Mouse (Mus musculus) layer of hippocampus, postnatal 14 days (tissue): ENCODE data around the gene Agbl1. TPM values are rescaled to one million over a fixed set of nuclear protein-coding genes. Genes with fewer than 3 reads are reported as not detected.

ENCODE experiments used
- DNase-seq, 2 experiments: peaks; one replicate each; pipeline ENCODE4 v3.0.0; 2021 to 2022; ENCODE audit warnings: low spot score in 2 of 2, mixed read lengths in 1 of 2
- total RNA-seq, 2 experiments: library from RNA; stranded (reverse); gene quantifications; 2 replicates each; pipeline ENCODE4 v1.2.3; 2021

Agbl1 gene
- total RNA-seq, 2 experiments from 2014 or later, result 0.25 to 0.26 TPM

DNA sequence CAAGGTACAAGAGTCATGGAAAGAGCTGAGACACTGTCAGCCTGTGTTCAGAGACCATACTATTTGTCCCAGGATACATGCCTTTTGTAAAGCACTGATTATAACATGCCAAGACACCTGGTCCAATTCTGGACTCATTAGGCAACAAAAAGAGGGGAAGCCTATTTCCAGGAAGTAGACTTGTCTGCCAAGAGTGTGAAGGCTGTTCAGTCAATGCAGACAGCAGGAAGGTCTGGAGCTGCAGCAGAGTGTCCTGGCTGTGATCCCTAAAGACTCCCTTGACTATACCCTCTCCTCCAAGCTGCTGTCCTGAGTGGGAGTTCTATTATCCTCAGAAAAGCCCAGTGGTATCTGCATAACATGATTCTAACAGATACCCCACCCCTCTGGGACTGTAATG lies 689.2 kb downstream of the Agbl1 start:
- peak; percentile 1 to 3 for DNase-seq

DNA sequence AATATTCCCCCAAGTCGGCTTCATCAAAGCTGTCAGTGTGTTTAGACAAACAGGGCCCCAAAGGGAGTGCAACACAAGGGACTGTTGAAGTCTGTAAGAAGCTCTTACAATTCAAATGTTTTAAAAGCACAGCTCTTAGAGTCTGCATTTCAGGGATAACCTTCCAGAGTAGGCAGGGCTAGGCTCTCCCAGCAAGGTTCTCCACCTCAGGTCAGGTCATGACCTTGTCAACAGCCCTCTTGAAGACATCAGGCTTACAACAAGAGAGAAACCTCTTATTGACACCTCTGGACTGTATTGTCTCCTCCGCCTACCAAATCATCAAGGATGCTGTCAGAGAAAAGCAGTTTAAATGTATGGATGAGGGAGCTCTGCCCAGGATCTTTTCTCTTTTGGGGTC lies 692.0 kb downstream of the Agbl1 start:
- no peak for DNase-seq

DNA sequence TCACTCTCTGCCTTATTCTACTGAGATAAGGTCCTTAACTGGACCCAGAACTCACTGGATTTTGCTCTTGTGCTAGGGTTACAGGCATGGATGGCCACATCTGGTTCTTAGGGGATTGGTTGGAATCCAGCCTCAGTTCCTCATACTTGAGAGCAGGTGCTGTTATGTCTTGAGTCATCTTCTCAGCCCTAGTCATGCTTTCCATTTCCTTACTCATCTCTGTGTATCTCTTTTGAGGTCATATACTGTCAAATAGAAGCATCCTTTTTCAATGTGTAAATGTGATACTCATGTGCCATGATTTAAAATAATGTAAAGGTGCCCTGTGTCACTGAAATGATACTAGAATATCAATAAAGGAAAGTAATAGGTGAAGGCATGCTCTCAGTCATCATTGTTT lies 705.5 kb downstream of the Agbl1 start:
- DNase-seq, result no peak

DNA sequence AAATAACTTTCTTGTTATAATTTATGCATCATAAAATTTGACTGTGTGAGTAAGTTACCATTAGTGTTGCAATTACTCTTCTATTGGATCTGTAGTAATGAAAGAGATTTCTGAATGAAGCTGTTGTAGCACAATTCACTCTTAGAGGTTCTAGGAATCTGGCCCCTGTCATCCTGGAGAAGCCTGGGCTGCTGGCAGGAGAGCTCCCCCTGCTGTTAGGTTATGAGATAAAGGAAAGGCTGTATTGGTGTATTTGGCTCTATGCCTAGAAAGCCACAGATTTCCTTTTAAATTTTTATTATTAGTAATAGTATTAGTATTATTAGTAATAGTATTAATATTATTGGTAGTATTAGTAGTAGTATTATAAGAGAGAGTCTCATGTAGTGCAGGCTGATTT lies 711.8 kb downstream of the Agbl1 start:
- peak in 1 of 2 experiments; percentile 48 for DNase-seq

DNA sequence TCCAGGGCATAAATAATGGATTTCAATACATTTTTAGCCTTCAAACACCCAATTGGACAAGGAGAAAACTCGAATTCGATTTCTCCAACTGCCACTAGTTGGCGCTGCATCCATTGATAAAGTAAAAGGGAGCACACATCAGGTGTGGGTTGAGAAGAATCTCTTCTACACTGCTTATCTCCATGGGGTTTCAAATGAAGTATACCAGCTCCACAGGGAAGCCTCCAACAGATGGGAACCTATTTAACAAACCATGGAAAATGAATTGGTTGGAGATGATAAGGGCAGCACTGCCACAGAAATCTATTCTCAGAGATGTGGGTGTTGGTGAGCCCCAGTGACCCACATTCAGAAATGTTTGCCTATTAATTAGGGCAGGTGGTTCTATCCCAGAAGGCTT lies 741.6 kb downstream of the Agbl1 start:
- no peak for DNase-seq

DNA sequence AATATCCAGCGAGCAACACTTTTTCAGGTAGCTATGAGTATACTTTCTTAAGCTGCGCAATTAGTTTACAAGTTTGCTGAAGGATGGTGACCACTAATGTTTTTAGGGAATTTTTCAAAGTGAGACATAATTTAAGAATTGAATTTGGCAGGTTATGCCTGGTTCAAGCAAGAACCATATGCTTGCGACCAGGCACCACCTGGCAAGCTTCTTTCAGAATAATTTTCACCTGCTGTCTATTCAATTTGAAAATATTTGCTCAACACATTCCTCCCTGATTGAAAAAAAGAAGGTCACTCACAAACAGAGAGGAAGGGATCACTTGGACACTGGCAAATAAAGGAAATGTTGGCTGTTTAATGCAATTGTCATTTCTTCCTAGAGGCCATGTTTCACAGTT lies 779.9 kb downstream of the Agbl1 start:
- no peak for DNase-seq

DNA sequence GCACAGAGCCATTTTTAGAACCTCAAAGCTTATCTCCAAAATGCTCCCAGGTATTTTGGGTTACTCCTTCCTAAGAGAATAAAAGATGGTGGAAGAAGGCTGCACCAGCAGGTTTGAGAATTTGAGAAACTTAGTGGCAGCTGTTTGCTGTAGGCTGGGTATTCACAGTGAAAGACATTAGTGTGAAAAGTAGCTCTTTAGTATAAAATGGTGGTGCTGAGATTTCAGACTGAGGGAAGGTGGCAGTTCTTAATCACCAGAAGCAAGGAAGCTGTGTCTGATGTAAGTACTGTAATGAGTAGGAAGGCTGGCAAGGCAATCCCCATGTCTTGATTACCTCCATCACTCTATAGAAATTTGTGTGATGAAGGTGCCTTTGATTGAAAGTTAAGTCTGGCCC lies 799.3 kb downstream of the Agbl1 start:
- no peak for DNase-seq

DNA sequence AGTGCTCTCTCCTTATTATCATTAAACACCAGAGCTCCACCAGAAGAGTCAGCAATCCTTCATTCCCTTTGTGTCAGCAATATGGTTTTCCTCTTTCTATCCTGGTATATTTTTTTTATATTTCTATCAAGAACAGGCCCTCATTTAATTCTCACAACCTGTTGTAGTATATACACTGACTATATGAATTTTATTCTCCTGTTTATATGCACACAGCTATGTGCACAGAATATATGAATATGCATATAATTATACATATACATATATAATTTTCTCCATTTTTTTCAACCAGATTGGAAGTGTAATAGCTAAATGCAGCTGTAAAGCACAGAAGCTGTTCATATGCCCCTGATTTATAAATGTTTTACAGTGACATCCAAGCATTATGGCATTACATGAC lies 846.3 kb downstream of the Agbl1 start:
- no peak for DNase-seq

DNA sequence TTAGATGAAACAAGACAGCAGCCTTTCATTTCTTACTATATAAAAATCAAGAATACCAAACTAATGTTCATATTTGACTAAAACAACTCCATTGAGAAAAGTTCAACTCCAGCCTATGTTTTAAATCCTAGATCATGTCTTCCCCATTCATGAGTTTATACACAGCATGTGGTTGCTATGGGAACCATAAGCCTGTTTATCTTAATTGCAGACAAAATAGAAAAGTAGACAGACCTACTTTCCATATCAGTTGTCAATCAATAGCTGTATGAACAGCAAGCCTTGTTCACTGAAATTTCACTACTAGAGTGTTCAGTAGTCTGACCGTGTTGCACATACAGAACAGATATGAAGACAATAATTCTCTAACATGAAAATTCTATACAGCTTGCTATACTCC lies 857.6 kb downstream of the Agbl1 start:
- DNase-seq, result no peak

DNA sequence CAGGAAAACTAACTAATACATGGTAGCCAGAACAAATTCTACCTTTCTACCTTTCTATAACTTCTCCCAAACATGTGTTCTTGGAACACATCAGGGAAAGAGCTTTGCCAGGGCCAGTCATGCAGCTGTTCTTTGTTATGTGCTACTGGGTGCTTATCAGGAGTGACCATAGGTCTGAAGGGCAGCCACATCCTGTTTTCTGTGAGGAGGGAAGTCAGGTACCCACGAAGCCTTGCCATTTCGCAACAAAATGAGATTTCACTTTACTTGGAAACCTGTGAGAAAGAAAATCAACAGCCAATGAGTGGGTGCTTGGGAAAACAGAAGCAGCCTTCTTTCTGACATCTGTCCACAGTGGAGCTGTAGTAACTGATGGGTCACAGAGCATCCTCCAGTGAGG lies 865.5 kb downstream of the Agbl1 start:
- no peak for DNase-seq

DNA sequence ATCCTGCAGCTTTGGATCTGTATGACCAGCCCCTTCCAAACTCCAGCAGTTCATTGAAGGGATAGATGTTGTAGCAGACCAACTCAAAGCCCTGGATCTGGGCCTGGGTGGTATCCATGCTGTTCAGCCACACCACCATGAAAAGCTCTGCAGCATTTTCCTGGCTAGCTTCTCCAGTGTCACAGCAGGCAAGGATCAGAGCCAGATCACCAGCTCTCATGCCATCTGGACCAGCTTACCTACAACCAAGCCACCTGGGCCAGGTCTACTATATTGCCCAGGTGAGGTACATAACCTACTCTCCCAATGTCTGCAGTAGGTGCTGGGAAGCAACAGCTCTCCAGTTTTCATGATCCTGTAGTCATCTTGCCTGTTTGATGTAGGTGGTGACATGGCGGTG lies 884.3 kb downstream of the Agbl1 start:
- DNase-seq, result no peak

DNA sequence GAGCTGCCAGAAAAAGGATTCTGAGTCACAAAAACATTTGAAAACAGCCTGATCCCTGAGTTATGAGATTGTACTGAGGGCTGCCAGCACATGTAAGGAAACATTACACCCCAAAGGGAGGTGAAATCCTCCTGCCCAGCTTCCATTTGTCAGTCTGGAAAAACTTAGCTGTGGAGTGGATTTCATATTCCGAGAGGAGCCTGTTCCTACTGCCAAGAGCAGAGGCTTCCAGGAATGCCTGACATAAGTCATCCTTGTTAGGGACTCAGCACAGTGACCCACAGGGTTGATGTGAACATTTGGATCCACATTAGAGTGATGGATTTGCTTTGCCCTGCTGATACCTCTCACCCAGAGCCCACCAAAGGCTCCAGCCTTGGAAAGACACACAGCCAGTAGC lies 899.4 kb downstream of the Agbl1 start:
- DNase-seq, result peak; percentile 51 to 61

DNA sequence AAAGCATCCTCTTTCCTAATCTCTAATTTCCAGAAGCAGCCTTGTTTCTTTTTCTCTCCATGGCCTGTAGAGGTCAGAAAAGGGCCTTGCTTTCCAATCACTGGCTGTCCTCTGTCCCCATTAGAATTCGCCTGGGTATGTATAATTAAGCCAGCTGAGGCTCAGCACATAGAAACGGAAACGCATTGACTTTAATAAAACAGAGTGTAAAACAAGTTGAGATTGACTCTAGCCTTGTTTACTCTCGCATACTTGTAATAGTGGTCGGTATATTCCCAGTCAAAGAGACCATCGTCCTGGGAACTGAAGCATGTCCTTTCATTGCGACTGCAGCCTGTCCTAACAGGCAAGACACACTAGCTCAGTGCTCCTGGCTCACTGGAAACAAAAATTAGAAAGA lies 902.3 kb downstream of the Agbl1 start:
- DNase-seq, result peak; percentile 36 to 72

DNA sequence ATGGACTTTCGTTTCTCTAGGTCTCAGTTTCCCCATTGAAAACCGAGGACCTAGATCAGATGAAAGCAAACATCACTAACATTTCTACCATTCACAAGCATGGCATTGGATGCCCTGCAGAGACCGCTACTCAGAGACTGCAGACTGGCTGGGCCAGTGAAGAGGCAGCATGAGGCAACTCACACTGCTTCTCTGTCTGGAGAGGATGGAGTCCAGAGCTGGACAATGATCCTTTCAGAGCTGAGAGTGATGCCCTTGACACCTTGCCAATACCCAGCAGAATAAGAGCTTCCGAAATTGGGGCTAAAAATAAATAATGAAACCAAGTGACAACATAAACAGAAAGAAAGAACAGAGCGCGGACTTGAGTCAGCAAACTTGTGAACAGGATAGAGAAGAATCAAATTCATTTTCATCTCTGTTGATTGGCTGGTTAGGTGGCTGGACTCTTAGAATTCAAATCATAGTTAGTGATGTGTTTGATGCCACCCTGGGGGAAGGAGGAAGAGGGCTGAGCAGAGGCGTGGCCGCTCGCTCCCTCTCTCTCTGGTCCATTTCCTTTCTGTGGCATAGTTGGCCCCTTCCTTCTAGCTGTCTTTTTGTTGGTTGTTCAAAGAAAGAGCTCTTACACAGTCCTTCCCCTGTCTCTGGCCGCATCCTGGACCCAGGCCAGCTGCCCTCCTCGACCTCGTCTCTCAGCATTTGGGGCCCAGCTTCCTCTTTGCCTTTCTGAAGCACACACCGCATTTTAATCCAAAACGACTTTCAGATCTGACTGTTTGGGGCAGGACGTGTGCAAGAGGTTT lies 903.1 kb downstream of the Agbl1 start:
- peak; percentile 42 to 75 for DNase-seq

DNA sequence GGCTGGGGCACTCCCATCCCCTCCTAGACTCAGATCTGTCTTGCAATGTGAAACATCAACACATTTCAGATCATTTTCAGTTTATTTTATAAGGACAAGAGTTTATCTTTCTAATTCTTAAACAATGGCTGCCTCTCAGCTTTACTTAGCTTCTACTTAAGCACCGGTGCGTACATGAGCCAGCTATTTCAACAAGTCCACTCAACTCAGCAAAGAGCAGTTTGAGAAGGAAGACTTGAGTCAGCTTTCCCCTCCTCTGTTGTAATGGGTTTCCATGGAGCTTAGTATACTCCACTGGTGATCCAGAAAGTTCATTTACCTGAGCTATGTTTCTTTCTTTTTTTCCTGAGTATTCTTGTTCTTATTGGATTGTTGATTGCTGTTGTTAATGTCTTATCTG lies 905.2 kb downstream of the Agbl1 start:
- no peak for DNase-seq

DNA sequence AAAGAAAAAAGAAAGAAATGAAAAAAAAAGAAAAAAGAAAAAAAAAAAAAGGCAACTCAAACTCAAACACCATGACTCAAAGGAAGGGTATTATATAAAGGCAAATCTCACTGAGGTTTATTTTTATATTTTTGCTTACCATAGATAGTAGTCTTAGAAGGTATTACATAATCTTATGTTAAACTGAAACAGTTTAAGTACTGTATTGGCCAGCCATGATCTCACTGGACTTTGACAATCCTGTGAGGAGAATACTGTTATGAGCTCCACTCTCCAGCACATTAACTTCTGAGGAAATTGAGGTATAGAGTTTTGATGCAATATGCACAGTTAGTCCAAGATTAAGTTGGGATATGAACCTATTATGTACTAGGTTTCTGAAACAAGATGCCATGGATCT lies 909.0 kb downstream of the Agbl1 start:
- DNase-seq, result no peak

DNA sequence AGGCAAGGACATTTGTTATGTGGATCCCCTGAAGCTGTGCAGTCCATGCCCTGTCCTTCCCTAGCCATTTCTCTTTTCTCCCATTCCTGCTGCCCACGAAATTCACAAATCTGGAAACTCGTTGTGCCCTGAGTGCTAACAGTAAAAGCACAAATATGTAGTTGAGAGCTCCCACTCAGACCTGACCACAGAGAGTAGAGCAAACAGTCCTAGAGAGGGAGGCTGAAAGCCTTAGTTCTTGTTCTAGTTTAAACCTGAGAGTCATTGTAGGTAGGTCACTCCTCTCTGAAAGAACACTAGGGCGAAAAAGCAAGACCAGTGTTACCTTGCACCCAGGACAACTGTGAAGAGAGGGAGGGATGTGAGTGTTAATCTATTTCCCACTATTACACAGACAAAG lies 917.8 kb downstream of the Agbl1 start:
- DNase-seq, result no peak

DNA sequence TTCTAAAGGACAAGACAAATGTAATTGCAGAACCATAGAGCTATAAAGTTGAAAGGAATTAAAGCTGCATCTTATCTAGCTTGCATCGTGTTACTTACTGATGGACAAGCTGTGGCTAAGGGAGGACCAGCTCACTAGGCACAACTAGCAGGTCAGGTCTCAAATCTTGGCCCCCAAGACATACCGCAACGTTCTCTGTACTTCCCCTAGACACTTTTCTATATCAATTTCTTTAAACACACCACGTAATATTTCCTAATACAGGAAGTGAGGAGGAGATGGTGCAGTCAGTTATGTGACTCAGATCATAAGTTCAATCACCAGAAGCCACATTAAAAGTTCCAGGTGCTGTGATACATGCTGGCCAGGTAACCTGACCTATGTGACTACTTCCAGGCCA lies 919.1 kb downstream of the Agbl1 start:
- DNase-seq, result no peak

DNA sequence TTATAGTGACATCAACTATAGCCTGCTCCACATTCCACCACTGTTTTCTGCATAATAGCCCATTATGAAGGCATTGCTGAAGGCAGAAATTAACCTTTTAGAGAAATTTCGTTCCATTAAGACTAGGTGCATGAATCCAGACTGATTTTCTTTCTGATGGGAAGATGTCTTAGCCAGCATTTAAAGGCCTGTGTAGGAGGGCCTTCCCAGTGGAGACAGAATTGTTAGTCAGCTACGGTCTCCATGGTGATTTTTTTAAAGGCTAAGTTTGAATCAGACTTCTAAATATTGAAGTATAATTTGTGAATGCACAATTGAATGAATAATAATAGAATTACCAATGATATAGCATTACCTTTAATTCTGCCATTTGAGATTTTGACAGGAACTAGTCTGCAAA lies 920.2 kb downstream of the Agbl1 start:
- no peak for DNase-seq

DNA sequence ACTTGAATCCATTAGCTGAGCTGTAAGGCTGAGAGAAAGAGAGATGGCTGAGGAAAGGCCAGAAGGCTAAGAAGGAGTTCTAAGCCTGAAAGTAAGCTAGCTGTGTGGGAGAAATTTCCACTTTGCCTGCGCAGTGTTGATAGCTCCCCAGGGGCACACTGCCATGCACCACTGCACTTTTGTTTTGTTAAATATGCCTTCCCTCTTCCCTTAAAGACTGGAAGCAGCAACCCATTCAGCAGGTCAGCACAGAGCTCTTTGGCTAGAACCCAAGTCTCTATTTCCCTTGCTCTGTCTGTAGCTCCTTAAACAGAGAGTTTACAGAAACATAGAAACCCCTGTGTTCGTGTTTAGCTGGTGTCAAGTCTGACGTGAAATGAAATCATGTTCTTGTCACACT lies 922.7 kb downstream of the Agbl1 start:
- DNase-seq, result no peak

DNA sequence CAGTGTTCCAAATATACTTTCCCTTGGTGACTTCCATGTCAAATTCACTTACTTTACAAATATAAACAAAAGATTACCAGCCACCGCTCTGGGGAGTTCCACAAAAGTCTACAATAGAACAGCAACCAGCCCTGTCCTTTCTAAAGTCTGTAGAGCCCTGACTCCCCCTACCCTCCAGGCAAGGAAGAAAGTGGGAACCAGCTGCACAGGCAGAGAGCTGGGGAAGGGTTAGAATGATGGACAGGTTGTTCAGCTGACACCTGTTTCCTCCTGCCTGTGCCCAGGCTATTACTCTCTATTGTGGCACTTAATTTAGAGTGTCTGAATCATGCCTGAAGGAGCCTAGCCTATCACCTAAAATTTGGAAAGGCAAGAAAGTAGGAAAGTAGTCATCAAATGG lies 923.2 kb downstream of the Agbl1 start:
- DNase-seq, result no peak

DNA sequence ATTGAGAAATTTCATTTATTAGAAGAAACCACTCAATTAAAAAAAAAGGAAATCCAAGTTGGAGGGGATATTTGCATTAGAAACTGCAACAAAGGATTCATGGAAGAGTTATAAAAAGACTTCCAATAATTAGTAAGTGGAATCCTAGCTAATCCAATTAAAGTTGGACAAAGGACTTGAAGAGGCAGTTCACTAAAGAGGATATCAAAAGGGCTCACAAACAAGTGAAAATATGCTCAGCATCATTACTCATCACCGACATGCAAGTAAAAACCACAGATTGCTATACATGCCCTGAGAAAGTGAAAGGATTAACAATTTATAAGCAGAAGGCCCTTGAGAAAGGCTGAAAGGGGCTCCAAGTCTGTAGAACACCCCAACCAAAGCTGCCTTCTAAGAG lies 935.2 kb downstream of the Agbl1 start:
- DNase-seq, result no peak
